Mouse (Mus musculus): ENCODE measurements at regions not wholly inside any gene's neighbourhood (a gene's known extent, or its start where the extent isn't known, plus 50 kb on each side); places are given as distances from the start of the nearest gene placed in this dataset.

- Histone ChIP-seq H3K4me3 (ENCODE audit: insufficient read depth, low read length) (no peak overlapping the region), H3K27ac (ENCODE audit: insufficient read depth, low read length) (no peak overlapping the region), H3K4me1 (ENCODE audit: control insufficient read depth, insufficient read depth, low read length) (no peaks in the 10 kb centered on the region)
- TF ChIP-seq CTCF (IDR thresholded peaks at IDR 0.05; ENCODE audit: extremely low read depth, insufficient read depth, low read length) (no peak), POLR2A (IDR thresholded peaks at IDR 0.05; ENCODE audit: extremely low read depth, insufficient read depth, low read length) (no peak)
Observed at GRCm38 (mm10) chr9:61227492-61228229, 144.5 kb upstream of the Tle3 start.

DNA sequence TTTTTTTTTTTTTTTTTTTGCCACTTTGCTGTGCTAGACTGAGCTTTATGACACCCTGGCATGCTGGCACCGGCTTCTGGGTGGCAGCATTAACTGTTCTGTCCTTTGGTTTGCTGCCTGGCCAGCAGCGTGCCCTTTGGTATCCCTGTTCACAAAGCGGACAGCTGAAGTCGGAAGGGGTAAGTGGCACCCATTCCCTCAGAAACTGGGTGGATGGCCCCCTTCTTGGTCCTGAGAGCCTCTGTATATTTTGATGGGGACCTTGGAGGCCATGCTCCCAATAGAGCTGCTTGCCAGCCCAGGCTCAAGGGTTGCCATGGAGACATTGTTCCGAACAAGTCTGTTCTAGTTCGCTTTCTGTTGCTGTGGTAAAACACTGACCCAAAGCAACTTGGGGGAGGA lies 143.9 kb upstream of the Tle3 start:
- Histone ChIP-seq H3K4me1 (ENCODE audit: control insufficient read depth, insufficient read depth, low read length) (no peaks in the 10 kb centered on the region), H3K27ac (ENCODE audit: insufficient read depth, low read length) (no peak overlapping the region), H3K4me3 (ENCODE audit: insufficient read depth, low read length) (no peak overlapping the region)
- TF ChIP-seq CTCF (IDR thresholded peaks at IDR 0.05; ENCODE audit: extremely low read depth, insufficient read depth, low read length) (no peak), POLR2A (IDR thresholded peaks at IDR 0.05; ENCODE audit: extremely low read depth, insufficient read depth, low read length) (no peak)

DNA sequence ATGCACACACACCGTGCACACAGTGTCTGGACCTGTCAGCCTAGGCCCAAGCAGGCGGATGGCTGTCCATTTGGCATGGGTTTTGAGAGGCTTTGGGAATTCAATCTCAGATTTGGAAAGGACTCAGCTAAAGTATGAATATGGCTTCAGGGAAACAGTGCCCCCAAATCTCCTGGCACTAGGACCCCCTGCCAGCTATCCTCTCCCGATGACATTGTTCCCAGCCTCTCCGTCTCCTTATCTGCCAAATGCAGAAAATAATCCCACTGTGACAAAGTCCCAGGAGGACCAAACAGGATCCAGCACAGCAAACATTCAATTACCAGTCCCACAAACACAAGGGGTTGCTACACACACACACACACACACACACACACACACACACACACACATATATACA lies 141.9 kb upstream of the Tle3 start:
- Histone ChIP-seq H3K4me3 (ENCODE audit: insufficient read depth, low read length) (no peak overlapping the region), H3K4me1 (ENCODE audit: control insufficient read depth, insufficient read depth, low read length) (no peaks in the 10 kb centered on the region)
- TF ChIP-seq POLR2A (IDR thresholded peaks at IDR 0.05; ENCODE audit: extremely low read depth, insufficient read depth, low read length) (no peak), CTCF (IDR thresholded peaks at IDR 0.05; ENCODE audit: extremely low read depth, insufficient read depth, low read length) (no peak)

DNA sequence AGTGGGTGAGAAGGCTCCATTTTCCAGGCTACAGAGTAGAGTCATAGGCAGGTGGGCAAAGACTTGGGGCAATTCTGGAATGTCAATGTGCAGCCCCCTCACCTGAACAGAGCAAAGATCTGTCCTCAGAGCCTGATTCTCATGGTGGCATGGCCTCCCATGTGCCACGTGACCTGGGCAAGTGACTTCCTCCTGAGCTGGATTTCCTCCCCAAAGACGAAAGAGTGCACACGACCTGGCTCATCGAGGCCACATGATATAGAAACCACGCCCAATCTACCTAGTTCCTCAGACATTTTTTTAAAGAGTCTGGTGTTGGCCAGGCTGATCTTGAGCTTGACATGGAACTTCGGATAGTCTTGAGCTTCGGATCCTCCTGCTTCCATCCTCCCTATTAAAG lies 139.5 kb upstream of the Tle3 start:
- TF ChIP-seq POLR2A (IDR thresholded peaks at IDR 0.05; ENCODE audit: extremely low read depth, insufficient read depth, low read length) (no peak), CTCF (IDR thresholded peaks at IDR 0.05; ENCODE audit: extremely low read depth, insufficient read depth, low read length) (no peak)
- no peak overlapping the region for H3K27ac ChIP-seq (ENCODE audit: insufficient read depth, low read length)
- H3K4me3 ChIP-seq (ENCODE audit: insufficient read depth, low read length), result no peak overlapping the region
- H3K4me1 ChIP-seq (ENCODE audit: control insufficient read depth, insufficient read depth, low read length), result no peaks in the 10 kb centered on the region

More for the DNA sequence above, 141.9 kb upstream of the Tle3 start:
- H3K27ac ChIP-seq (ENCODE audit: insufficient read depth, low read length), result no peak overlapping the region

DNA sequence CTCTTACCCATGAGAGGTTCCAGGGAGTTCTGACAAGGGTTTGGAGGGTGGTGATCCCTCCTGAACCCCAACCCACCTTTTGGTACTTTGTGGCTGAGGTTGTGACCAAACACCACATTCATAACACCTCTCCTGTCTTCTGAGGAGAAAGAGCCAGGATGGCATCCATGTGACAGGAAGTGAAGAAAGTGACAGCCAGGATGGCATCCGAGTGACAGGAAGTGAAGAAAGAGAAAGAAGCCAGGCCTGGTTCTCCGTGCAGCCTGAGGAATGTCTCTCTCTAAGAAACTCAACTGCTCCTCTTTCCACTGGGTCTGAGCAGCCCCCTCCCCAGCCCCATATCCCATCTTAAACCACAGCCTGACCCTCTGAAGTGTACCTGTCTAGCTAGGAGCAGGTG lies 138.9 kb upstream of the Tle3 start:
- no peak for TF ChIP-seq CTCF (IDR thresholded peaks at IDR 0.05; ENCODE audit: extremely low read depth, insufficient read depth, low read length)
- TF ChIP-seq POLR2A (IDR thresholded peaks at IDR 0.05; ENCODE audit: extremely low read depth, insufficient read depth, low read length), result no peak
- Histone ChIP-seq H3K4me1 (ENCODE audit: control insufficient read depth, insufficient read depth, low read length) (no peaks in the 10 kb centered on the region), H3K4me3 (ENCODE audit: insufficient read depth, low read length) (no peak overlapping the region)

DNA sequence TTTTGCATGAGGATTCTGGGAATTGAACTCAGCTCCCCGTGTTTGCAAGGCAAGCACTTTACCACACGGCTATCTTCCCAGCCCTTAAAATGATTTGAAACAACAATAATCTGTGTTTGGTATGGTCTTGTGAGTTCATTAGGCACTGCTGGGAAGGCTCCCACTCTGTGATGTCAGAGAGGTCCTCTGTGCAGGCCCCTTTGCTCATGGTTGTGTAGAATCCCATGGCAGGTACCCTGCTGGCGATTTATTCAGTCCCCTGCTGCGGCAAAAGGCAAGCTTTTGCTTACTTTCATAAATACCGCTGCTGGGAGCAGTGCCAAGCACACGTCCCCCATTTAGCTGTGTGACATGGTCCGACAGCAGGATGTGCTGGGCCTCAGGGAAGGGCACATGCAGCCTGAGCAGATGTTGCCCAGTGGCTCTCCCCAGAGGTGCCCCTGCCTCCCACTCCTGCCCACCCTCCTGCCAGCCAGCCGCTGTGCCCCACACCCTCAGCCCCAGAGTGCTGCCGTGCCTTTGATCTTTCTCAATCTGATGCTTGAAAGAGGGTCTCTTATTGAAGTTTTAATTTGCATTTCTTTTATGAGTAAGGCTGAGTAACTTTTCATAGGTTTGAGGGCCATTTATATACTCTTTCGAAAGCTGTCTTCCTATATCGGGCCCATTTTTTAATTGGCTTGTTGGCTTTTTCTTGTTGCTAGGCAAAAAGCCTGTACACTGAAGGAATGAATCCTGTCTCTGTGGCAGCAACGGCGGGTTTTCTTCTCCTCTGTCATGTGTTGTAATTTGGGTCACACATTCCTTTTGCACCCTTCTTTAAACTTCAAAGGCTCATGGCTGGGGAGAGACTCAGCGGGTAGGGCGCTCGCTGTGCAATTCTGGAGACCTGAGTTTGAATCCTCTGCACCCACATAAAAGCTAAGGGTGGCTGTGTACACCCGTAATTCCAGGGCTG lies 136.2 kb upstream of the Tle3 start:
- TF ChIP-seq POLR2A (IDR thresholded peaks at IDR 0.05; ENCODE audit: extremely low read depth, insufficient read depth, low read length) (no peak), CTCF (IDR thresholded peaks at IDR 0.05; ENCODE audit: extremely low read depth, insufficient read depth, low read length) (no peak)
- Histone ChIP-seq H3K4me3 (ENCODE audit: insufficient read depth, low read length) (no peak overlapping the region), H3K27ac (ENCODE audit: insufficient read depth, low read length) (no peak overlapping the region), H3K4me1 (ENCODE audit: control insufficient read depth, insufficient read depth, low read length) (no peaks in the 10 kb centered on the region)

More for the DNA sequence above, 138.9 kb upstream of the Tle3 start:
- H3K27ac ChIP-seq (ENCODE audit: insufficient read depth, low read length), result no peak overlapping the region

GRCm38 (mm10) chr9:61238687-61239250 lies 133.4 kb upstream of the Tle3 start:
- no peak for TF ChIP-seq CTCF (IDR thresholded peaks at IDR 0.05; ENCODE audit: extremely low read depth, insufficient read depth, low read length)
- TF ChIP-seq POLR2A (IDR thresholded peaks at IDR 0.05; ENCODE audit: extremely low read depth, insufficient read depth, low read length), result no peak
- Histone ChIP-seq H3K4me1 (ENCODE audit: control insufficient read depth, insufficient read depth, low read length) (no peaks in the 10 kb centered on the region), H3K4me3 (ENCODE audit: insufficient read depth, low read length) (no peak overlapping the region), H3K27ac (ENCODE audit: insufficient read depth, low read length) (no peak overlapping the region)

GRCm38 (mm10) chr9:61239328-61239727 lies 132.8 kb upstream of the Tle3 start:
- Histone ChIP-seq H3K27ac (ENCODE audit: insufficient read depth, low read length) (no peak overlapping the region), H3K4me1 (ENCODE audit: control insufficient read depth, insufficient read depth, low read length) (no peaks in the 10 kb centered on the region), H3K4me3 (ENCODE audit: insufficient read depth, low read length) (no peak overlapping the region)
- TF ChIP-seq CTCF (IDR thresholded peaks at IDR 0.05; ENCODE audit: extremely low read depth, insufficient read depth, low read length) (no peak), POLR2A (IDR thresholded peaks at IDR 0.05; ENCODE audit: extremely low read depth, insufficient read depth, low read length) (no peak)

GRCm38 (mm10) chr9:61241442-61241841 lies 130.7 kb upstream of the Tle3 start:
- Histone ChIP-seq H3K27ac (ENCODE audit: insufficient read depth, low read length) (no peak overlapping the region), H3K4me1 (ENCODE audit: control insufficient read depth, insufficient read depth, low read length) (no peaks in the 10 kb centered on the region), H3K4me3 (ENCODE audit: insufficient read depth, low read length) (no peak overlapping the region)
- TF ChIP-seq CTCF (IDR thresholded peaks at IDR 0.05; ENCODE audit: extremely low read depth, insufficient read depth, low read length), result no peak
- no peak for TF ChIP-seq POLR2A (IDR thresholded peaks at IDR 0.05; ENCODE audit: extremely low read depth, insufficient read depth, low read length)
